Mouse (Mus musculus) kidney, embryonic 16.5 days (tissue): ENCODE data around the gene Bloc1s5. TPM values are rescaled to one million over a fixed set of nuclear protein-coding genes. Genes with fewer than 3 reads are reported as not detected.

Experiments used
- ATAC-seq: fragments of 200-750 bp; cut with Nextera tagmentation; 2 replicates; pipeline ENCODE4 v1.8.0; 2017; ENCODE audit warnings: moderate TSS enrichment; ENCODE audit not compliant: low FRiP score, low TSS enrichment
- H3K27ac ChIP-seq: fragments of 300-500 bp; sonication (generic); 2 replicates; pipeline ENCODE4 v1.5.1; 2014; ENCODE audit warnings: low read length
- H3K27me3 ChIP-seq: fragments of 300-500 bp; sonication (generic); 2 replicates; pipeline ENCODE4 v1.6.1; 2014; ENCODE audit warnings: low read length, control low read depth, mixed read lengths; ENCODE audit not compliant: insufficient read depth
- H3K36me3 ChIP-seq: fragments of 300-500 bp; sonication (generic); 2 replicates; pipeline ENCODE4 v1.6.1; 2014; ENCODE audit warnings: low read length, control low read depth, mixed read lengths; ENCODE audit not compliant: insufficient read depth
- H3K4me1 ChIP-seq: fragments of 300-500 bp; sonication (generic); 2 replicates; pipeline ENCODE4 v1.6.1; 2014; ENCODE audit warnings: low read length, control low read depth, mixed read lengths; ENCODE audit not compliant: insufficient read depth
- H3K4me2 ChIP-seq: fragments of 300-500 bp; sonication (generic); replicated peaks from 2 replicates; pipeline ENCODE4 v1.6.1; 2014; ENCODE audit warnings: low read depth, low read length
- H3K4me3 ChIP-seq: fragments of 300-500 bp; sonication (generic); 2 replicates; pipeline ENCODE4 v1.5.1; 2014; ENCODE audit warnings: mild to moderate bottlenecking, low read length
- H3K9ac ChIP-seq: fragments of 300-500 bp; sonication (generic); replicated peaks from 2 replicates; pipeline ENCODE4 v1.6.1; 2014; ENCODE audit warnings: low read length
- H3K9me3 ChIP-seq: fragments of 300-500 bp; sonication (generic); 2 replicates; pipeline ENCODE4 v1.6.1; 2016; ENCODE audit warnings: low read length, control low read depth
- WGBS: fragments of 180-500 bp; shearing (Covaris S2); extraction: QIAGEN DNeasy Blood & Tissue Kit; methylation state at CpG from one replicate; pipeline ENCODE4 v1.1.7; 2014; 5-methylcytosine and 5-hydroxymethylcytosine counted together
- polyA plus RNA-seq: library from polyadenylated mRNA; unstranded; fragments of >200 nt; fragmentation: Nextera tagmentation; extraction: Ambion mirVana; gene quantifications from 2 replicates; pipeline ENCODE4 v1.2.1, GENCODE M21; 2015

Gene Bloc1s5
- polyA plus RNA-seq, 1 experiment from 2014 or later: 24.0 TPM

DNA sequence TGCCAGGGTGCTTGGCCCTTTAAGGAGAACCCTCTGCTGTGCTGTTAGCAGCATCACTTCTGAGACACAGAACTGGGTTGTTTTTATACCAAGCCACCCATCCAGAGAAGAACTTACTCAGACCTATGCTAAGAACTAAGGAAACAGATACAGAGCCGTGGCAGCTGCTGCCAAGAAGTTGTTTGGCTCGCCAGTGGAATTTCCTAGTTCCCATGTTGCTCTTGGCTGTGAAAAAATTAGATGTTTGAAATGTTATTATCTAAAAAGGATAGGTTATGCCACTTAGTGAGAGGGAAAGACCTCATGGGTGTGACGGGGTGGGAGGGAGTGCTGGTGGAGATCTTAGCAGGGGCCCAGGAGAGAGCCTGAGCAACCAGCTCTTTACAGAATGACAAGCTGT lies 52.1 kb downstream of the Bloc1s5 start:
- H3K9ac ChIP-seq: no peak overlapping the region
- WGBS: 71% methylated on average over 3 of the region's 3 CpGs
- H3K4me2 ChIP-seq: no peak overlapping the region
- H3K4me3 ChIP-seq: no peak overlapping the region
- H3K4me1 ChIP-seq: no peaks in the 10 kb centered on the region
- H3K9me3 ChIP-seq: no peaks in the 10 kb centered on the region
- H3K27me3 ChIP-seq: no peaks in the 10 kb centered on the region
- H3K27ac ChIP-seq: no peak overlapping the region
- ATAC-seq: no peak
- no peaks in the 10 kb centered on the region for H3K36me3 ChIP-seq

DNA sequence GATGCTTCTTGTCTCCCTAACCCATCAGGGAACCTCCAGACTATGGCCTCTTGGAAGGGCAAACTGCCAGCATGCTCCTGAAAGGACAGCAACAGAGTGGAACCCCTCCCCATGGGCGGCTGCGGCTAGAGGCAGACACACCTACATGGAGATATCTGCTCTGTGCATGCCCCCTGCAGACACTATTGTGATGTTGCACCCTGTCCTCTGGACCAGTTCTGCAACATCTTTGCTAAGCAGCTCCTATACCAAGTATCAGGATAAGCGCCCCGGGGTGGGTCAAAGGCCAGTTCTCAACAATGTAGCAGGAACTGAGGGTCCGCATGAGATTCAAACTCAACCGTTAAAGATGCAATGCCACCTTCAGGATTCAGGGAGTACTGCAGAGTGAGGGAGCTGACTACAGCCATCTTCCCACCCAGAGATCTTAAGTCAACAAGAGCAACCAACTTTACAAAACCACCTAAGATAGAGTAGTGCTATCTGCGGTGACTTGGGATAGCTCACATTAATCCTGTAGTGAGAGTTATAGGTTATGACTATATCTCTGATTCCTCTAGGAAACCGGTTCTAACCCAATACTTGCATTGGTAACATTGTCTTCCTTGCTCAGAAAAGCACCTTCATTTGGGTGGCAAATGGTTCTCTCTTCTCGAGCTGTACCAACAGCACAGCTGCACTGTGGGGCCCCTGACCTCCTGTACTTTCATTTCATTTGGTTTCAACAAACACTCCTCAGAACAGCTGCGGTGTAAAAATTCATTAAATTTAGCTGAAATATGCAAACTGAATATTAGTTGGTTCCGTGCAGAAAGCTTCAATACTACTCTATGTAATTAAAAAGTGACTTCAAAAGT lies 54.1 kb downstream of the Bloc1s5 start:
- Histone ChIP-seq H3K4me3 (no peak overlapping the region), H3K27ac (no peak overlapping the region), H3K36me3 (no peaks in the 10 kb centered on the region), H3K9me3 (no peaks in the 10 kb centered on the region), H3K4me1 (no peaks in the 10 kb centered on the region), H3K27me3 (no peaks in the 10 kb centered on the region), H3K4me2 (peak overlapping the region; percentile 24; the same call in 1 of the 2 replicates), H3K9ac (no peak overlapping the region)
- 63% methylated on average over 11 of the region's 11 CpGs for WGBS
- peak; percentile 86 for ATAC-seq

DNA sequence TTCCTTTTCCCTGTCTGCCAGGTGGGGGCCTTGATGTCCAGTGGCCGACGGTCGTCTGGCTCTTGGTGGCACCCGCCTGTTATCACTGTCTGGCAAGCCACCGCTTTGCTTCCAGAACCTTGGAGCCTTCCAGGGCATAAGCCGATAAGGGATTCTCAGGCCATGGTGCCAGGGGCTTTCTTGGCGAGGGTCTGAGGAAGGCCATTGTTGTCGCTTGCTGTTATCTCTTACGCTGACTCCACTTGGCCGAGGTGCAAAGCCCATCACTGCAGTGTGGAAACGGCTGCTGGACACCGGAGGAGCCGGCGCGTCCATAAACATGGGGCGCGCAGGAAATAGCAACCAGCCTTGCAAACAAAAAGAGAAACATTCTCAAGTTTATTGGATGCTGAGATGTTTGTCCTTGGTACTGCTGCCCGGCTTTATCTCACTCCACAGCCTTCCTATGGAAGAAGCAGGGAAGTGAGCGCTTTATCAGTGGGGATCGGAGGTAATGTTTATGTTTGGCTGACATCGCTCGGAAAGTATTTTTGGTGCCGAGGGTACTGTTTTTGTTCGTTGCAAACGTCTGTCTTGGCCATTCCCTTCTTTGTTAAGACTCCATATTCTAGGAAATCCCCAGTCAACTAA lies 54.8 kb downstream of the Bloc1s5 start:
- 72% methylated on average over 25 of the region's 25 CpGs for WGBS
- no peak for ATAC-seq
- H3K4me1 ChIP-seq: no peaks in the 10 kb centered on the region
- no peak overlapping the region for H3K9ac ChIP-seq
- no peak overlapping the region for H3K27ac ChIP-seq
- no peak overlapping the region for H3K4me3 ChIP-seq
- no peaks in the 10 kb centered on the region for H3K9me3 ChIP-seq
- H3K27me3 ChIP-seq: no peaks in the 10 kb centered on the region
- H3K4me2 ChIP-seq: peak overlapping the region; percentile 24
- H3K36me3 ChIP-seq: no peaks in the 10 kb centered on the region

DNA sequence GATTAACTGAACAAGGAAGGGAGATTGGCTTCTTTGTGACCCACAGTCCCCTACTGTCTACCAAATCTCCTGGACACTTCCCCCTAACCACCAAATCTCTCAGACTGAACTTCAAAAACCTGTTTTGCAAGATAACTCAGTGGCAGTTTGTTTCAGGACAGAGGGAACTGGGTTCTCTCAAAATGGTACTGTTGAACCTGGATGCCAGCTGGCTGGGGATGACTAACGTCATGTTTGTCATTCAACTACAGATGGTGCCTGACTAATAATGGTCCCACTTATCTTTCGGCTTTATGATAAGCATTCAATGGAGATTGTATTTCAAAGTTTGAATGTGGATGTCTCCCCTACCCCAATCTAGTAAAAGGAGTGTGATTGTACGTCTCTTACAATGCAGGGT lies 60.2 kb downstream of the Bloc1s5 start:
- ATAC-seq: no peak
- Histone ChIP-seq H3K9ac (no peak overlapping the region), H3K27ac (no peak overlapping the region), H3K4me1 (no peaks in the 10 kb centered on the region), H3K27me3 (no peaks in the 10 kb centered on the region), H3K36me3 (no peaks in the 10 kb centered on the region), H3K4me2 (no peak overlapping the region), H3K4me3 (no peak overlapping the region), H3K9me3 (no peaks in the 10 kb centered on the region)
- 79% methylated on average over 3 of the region's 3 CpGs for WGBS

DNA sequence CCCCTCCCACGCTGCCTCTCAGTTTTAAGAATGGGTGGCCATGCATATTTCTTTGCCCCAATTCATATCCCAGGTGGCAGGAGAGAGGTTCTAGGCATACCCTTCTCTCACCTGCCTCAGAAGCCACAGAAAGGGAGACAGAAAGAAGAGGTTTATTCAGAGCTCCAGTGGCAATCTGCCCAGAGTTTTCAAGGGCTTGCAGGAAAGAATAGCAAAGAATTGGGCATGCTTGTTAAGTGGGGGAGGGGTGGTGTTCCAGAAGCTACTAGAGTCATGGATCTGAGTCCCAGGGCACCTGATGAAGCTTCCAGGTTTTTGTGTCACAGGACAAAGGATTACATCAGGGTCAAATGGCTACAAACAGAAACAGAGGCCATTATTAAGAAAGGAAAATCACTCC lies 61.6 kb downstream of the Bloc1s5 start:
- H3K4me3 ChIP-seq: no peak overlapping the region
- no peaks in the 10 kb centered on the region for H3K4me1 ChIP-seq
- H3K9me3 ChIP-seq: no peaks in the 10 kb centered on the region
- no peak overlapping the region for H3K9ac ChIP-seq
- H3K36me3 ChIP-seq: no peaks in the 10 kb centered on the region
- no peak overlapping the region for H3K27ac ChIP-seq
- H3K4me2 ChIP-seq: no peak overlapping the region
- ATAC-seq: no peak
- H3K27me3 ChIP-seq: no peaks in the 10 kb centered on the region
- WGBS: 96% methylated on average over 1 of the region's 1 CpGs

DNA sequence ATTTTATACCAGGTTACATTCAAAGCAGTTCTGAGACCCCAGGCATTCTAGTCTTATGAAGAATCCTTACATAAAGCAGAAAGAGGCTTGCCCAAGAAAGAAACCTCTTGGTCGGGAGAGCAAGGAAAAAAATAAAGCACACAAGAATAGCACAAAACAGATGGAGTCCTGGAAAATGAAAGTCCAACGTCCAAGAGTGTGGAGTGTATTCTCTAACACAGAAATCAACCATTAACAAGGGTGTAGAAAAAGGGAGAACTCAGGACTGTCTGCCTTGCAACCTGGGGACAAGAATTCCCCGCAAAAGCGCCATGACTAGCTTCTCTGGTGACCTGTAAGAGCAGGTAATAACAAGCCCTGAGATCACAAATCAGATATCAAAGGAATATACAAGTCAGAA lies 69.7 kb downstream of the Bloc1s5 start:
- Histone ChIP-seq H3K4me1 (no peaks in the 10 kb centered on the region), H3K4me2 (no peak overlapping the region), H3K9ac (no peak overlapping the region), H3K36me3 (no peaks in the 10 kb centered on the region), H3K27me3 (no peaks in the 10 kb centered on the region), H3K27ac (no peak overlapping the region), H3K9me3 (peaks cover 4% of the 10 kb centered on the region; the same call in 1 of the 2 replicates), H3K4me3 (no peak overlapping the region)
- ATAC-seq: no peak
- WGBS: 70% methylated on average over 4 of the region's 4 CpGs

DNA sequence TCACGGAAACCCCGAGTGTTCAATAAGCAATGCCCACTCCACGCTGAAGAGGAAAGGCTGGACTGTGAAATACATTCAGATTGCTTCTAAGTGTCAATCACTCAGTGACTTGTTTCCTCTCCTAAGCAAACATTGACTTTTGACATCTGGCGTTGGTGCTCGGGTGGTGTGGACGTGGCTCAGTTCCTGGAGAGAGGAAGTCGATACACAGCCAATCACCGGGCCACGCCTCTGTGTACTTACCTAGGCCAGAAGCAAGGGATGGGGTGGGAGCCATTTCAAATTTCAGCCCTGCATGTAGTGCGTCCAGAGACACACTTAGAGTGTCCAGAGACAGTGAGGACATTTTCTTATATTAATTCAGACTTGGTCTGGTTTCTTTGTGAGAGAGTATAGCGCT lies 80.3 kb downstream of the Bloc1s5 start:
- Histone ChIP-seq H3K4me2 (no peak overlapping the region), H3K9ac (no peak overlapping the region), H3K4me3 (no peak overlapping the region), H3K4me1 (no peaks in the 10 kb centered on the region), H3K36me3 (no peaks in the 10 kb centered on the region), H3K27ac (no peak overlapping the region), H3K27me3 (no peaks in the 10 kb centered on the region), H3K9me3 (no peaks in the 10 kb centered on the region)
- ATAC-seq: no peak
- WGBS: 62% methylated on average over 11 of the region's 11 CpGs

DNA sequence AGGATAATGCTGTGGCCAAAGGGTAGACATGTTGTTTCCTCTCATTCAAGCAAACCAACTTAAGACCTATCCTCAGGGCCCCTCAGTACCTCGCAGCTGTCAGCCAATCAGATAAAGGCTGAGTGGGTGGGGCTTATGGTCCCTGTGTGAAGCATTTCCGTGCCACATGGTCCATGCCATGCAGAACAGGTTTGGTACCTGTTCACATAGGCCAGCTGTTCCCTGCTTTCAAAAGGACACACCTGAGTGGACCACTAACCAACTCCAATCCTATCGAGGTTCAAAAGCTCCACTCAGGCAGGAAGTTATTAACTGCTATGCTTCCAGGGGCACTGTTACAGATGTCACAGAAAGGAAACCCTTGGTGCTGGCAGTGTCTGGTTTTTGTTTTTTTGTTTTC lies 80.7 kb downstream of the Bloc1s5 start:
- WGBS: 56% methylated on average over 3 of the region's 3 CpGs
- Histone ChIP-seq H3K36me3 (no peaks in the 10 kb centered on the region), H3K9ac (no peak overlapping the region), H3K27ac (no peak overlapping the region), H3K4me1 (no peaks in the 10 kb centered on the region), H3K4me2 (no peak overlapping the region), H3K4me3 (no peak overlapping the region), H3K9me3 (no peaks in the 10 kb centered on the region), H3K27me3 (no peaks in the 10 kb centered on the region)
- ATAC-seq: peak; percentile 59; the same call in 1 of the 2 replicates

DNA sequence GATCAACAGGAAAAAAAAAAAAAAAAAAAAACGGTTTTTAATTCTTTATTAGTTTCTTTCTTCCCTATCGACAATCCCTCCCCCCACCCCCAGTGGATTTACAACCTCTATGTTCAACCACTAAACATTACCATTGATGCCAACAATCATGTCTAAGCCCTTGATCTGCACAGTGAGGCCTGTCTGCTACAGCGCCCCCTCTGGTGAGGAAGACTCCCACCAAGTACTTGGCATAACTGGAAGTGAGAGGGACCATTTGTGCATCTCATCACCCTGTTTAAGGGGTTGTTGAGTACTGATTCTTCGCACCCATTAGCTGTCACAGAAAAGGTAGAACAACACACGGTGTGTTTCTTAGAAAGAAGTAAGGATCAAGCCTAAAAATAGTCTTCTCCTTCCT lies 86.2 kb downstream of the Bloc1s5 start:
- no peak overlapping the region for H3K9ac ChIP-seq
- ATAC-seq: no peak
- H3K4me1 ChIP-seq: no peaks in the 10 kb centered on the region
- no peak overlapping the region for H3K27ac ChIP-seq
- no peaks in the 10 kb centered on the region for H3K36me3 ChIP-seq
- no peaks in the 10 kb centered on the region for H3K27me3 ChIP-seq
- H3K4me3 ChIP-seq: no peak overlapping the region
- WGBS: 81% methylated on average over 5 of the region's 5 CpGs
- H3K4me2 ChIP-seq: no peak overlapping the region
- no peaks in the 10 kb centered on the region for H3K9me3 ChIP-seq

DNA sequence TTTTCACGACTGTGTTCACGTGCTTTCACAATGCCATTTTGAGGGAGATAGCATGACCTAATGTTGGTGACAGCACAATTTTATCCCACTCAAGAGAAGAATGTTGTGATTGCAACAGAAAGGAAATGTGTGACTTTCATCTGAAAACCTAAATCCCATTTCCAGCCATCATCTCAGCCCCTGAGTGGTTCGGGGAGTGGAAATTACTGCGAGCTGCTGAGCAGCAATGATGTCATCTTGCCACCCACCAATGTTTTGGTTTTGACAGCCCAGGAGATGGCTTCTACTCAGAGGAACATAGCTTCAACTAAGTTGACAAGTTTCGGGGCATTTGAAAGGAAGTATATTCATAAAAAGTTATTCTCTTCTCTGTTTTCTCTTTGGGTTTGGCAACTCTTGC lies 87.2 kb downstream of the Bloc1s5 start:
- no peak for ATAC-seq
- Histone ChIP-seq H3K9ac (no peak overlapping the region), H3K27me3 (no peaks in the 10 kb centered on the region), H3K4me3 (no peak overlapping the region), H3K36me3 (no peaks in the 10 kb centered on the region), H3K4me2 (no peak overlapping the region), H3K9me3 (no peaks in the 10 kb centered on the region), H3K27ac (no peak overlapping the region), H3K4me1 (no peaks in the 10 kb centered on the region)
- WGBS: 80% methylated on average over 5 of the region's 5 CpGs
